Mouse (Mus musculus) embryonic facial prominence, embryonic 11.5 days (tissue): Measurements from ENCODE around the gene Slc4a1ap. TPM values are rescaled to one million over a fixed set of nuclear protein-coding genes. Genes with fewer than 3 reads are reported as not detected.
"Not testable (repeated sequence)": the region's sequence is repeated elsewhere in the genome, so short reads cannot be mapped to it uniquely, and the experiment has no call there.

Experiments
- ATAC-seq: fragments of 200-750 bp; cut with Nextera tagmentation; replicated peaks from 2 replicates; pipeline ENCODE4 v1.8.0; 2017; ENCODE audit warnings: low read depth; ENCODE audit not compliant: insufficient number of reproducible peaks, low FRiP score, low TSS enrichment
- DNase-seq: peaks from one replicate; pipeline ENCODE4 v3.0.0-alpha.2; 2015; ENCODE audit warnings: low spot score
- H3K27ac ChIP-seq: fragments of 300-500 bp; sonication (generic); replicated peaks from 2 replicates; pipeline ENCODE4 v1.5.1; 2014; ENCODE audit warnings: mild to moderate bottlenecking, low read depth, low read length, control low read depth
- H3K27me3 ChIP-seq: fragments of 300-500 bp; sonication (generic); 2 replicates; pipeline ENCODE4 v1.6.1; 2014; ENCODE audit warnings: mild to moderate bottlenecking, low read length, moderate library complexity, mixed read lengths; ENCODE audit not compliant: control insufficient read depth, insufficient read depth
- H3K36me3 ChIP-seq: fragments of 300-500 bp; sonication (generic); replicated peaks from 2 replicates; pipeline ENCODE4 v1.6.1; 2014; ENCODE audit warnings: low read depth, mild to moderate bottlenecking, low read length, moderate library complexity, mixed read lengths; ENCODE audit not compliant: control insufficient read depth, insufficient read depth
- H3K4me1 ChIP-seq: fragments of 300-500 bp; sonication (generic); 2 replicates; pipeline ENCODE4 v1.6.1; 2014; ENCODE audit warnings: low read length, mixed read lengths; ENCODE audit not compliant: control insufficient read depth, insufficient read depth
- H3K4me2 ChIP-seq: fragments of 300-500 bp; sonication (generic); 2 replicates; pipeline ENCODE4 v1.6.1; 2014; ENCODE audit warnings: low read depth, mild to moderate bottlenecking, control low read depth, low read length, moderate library complexity
- H3K4me3 ChIP-seq: fragments of 300-500 bp; sonication (generic); 2 replicates; pipeline ENCODE4 v1.5.1; 2014; ENCODE audit warnings: low read depth, low read length, control low read depth
- H3K9ac ChIP-seq: fragments of 300-500 bp; sonication (generic); replicated peaks from 2 replicates; pipeline ENCODE4 v1.6.1; 2014; ENCODE audit warnings: mild to moderate bottlenecking, control low read depth, low read length
- H3K9me3 ChIP-seq: fragments of 300-500 bp; sonication (generic); replicated peaks from 2 replicates; pipeline ENCODE4 v1.6.1; 2016; ENCODE audit warnings: mild to moderate bottlenecking, low read length, inconsistent platforms, mixed read lengths; ENCODE audit not compliant: control insufficient read depth
- WGBS: fragments of 180-500 bp; shearing (Covaris S2); extraction: QIAGEN DNeasy Blood & Tissue Kit; methylation state at CpG from one replicate; pipeline ENCODE4 v1.1.7; 2014; 5-methylcytosine and 5-hydroxymethylcytosine counted together
- polyA plus RNA-seq: library from polyadenylated mRNA; unstranded; fragments of >200 nt; fragmentation: Nextera tagmentation; extraction: Ambion mirVana; gene quantifications from 2 replicates; pipeline ENCODE4 v1.2.1, GENCODE M21; 2014

The Slc4a1ap gene
- polyA plus RNA-seq, 1 experiment from 2014 or later = 26.2 TPM

- Histone ChIP-seq H3K4me1 (no peaks in the 10 kb centered on the region), H3K27ac (no peak overlapping the region), H3K4me2 (no peak overlapping the region), H3K36me3 (peaks cover 19% of the 10 kb centered on the region), H3K4me3 (no peak overlapping the region), H3K9me3 (no peaks in the 10 kb centered on the region), H3K9ac (no peak overlapping the region), H3K27me3 (no peaks in the 10 kb centered on the region)
- no peak for DNase-seq
- 91% methylated on average over 10 of the region's 10 CpGs for WGBS
- ATAC-seq = no peak
Observed at GRCm38 (mm10) chr5:31504843-31505242, 22.0 kb upstream of the Slc4a1ap start.

GRCm38 (mm10) chr5:31512481-31512880 lies 14.3 kb upstream of the Slc4a1ap start:
- Histone ChIP-seq H3K9me3 (no peaks in the 10 kb centered on the region), H3K4me3 (no peak overlapping the region), H3K27me3 (no peaks in the 10 kb centered on the region), H3K27ac (no peak overlapping the region), H3K4me1 (no peaks in the 10 kb centered on the region), H3K9ac (no peak overlapping the region), H3K4me2 (no peak overlapping the region), H3K36me3 (peaks cover 8% of the 10 kb centered on the region)
- 76% methylated on average over 1 of the region's 1 CpGs for WGBS
- no peak for DNase-seq
- ATAC-seq = no peak

- WGBS = 92% methylated on average over 6 of the region's 6 CpGs
- H3K36me3 ChIP-seq = peaks cover 9% of the 10 kb centered on the region
Observed at GRCm38 (mm10) chr5:31520556-31520955, 6.2 kb upstream of the Slc4a1ap start.

GRCm38 (mm10) chr5:31527117-31527680 lies 404 bp downstream of the Slc4a1ap start:
- H3K4me2 ChIP-seq = peak overlapping the region; percentile 87
- H3K36me3 ChIP-seq = peaks cover 2% of the 10 kb centered on the region
- WGBS = 3% methylated on average over 40 of the region's 40 CpGs
- 0 out of 2 replicates have a peak, but pooled peaks have one; percentile 39 for ATAC-seq
- peak overlapping the region; percentile 78 for H3K9ac ChIP-seq
- no peaks in the 10 kb centered on the region for H3K4me1 ChIP-seq
- H3K27me3 ChIP-seq = no peaks in the 10 kb centered on the region
- DNase-seq = no peak
- peak overlapping the region; percentile 93 for H3K4me3 ChIP-seq
- H3K27ac ChIP-seq = 0 out of 2 replicates have a peak overlapping the region, but pooled peaks have one; percentile 68
- no peaks in the 10 kb centered on the region for H3K9me3 ChIP-seq

More at GRCm38 (mm10) chr5:31520556-31520955, 6.2 kb upstream of the Slc4a1ap start:
- Histone ChIP-seq H3K9ac (no peak overlapping the region), H3K4me3 (no peak overlapping the region), H3K9me3 (no peaks in the 10 kb centered on the region), H3K4me2 (no peak overlapping the region), H3K4me1 (no peaks in the 10 kb centered on the region), H3K27me3 (no peaks in the 10 kb centered on the region), H3K27ac (no peak overlapping the region)
- DNase-seq = no peak
- no peak for ATAC-seq

- not testable (repeated sequence) for DNase-seq, H3K4me1 ChIP-seq, ATAC-seq, H3K9me3 ChIP-seq, H3K27me3 ChIP-seq, H3K36me3 ChIP-seq
- peak within 1 kb of the TSS; percentile 93 for H3K4me3 ChIP-seq
- H3K27ac ChIP-seq = peak within 1 kb of the TSS; percentile 68; the same call in 1 of the 2 replicates
- H3K4me2 ChIP-seq = peak within 1 kb of the TSS; percentile 87
- 79% methylated on average over 11 of the region's 11 CpGs for WGBS
- H3K9ac ChIP-seq = peak within 1 kb of the TSS; percentile 78
Observed at GRCm38 (mm10) chr5:31527707-31528106, 912 bp downstream of the Slc4a1ap start, which contains the start of gene Supt7l. Supt7l (minus strand) TSS chr5:31527807.

- ATAC-seq = no peak
- H3K27ac ChIP-seq = no peak overlapping the region
- no peak overlapping the region for H3K4me3 ChIP-seq
- no peak overlapping the region for H3K9ac ChIP-seq
- DNase-seq = no peak
- peaks cover 2% of the 10 kb centered on the region for H3K36me3 ChIP-seq
- H3K4me1 ChIP-seq = no peaks in the 10 kb centered on the region
- whole genome bisulfite sequencing = 65% methylated on average over 2 of the region's 2 CpGs
- no peaks in the 10 kb centered on the region for H3K9me3 ChIP-seq
- H3K27me3 ChIP-seq = no peaks in the 10 kb centered on the region
- no peak overlapping the region for H3K4me2 ChIP-seq
Observed at GRCm38 (mm10) chr5:31528560-31528959, 1.8 kb downstream of the Slc4a1ap start.

- H3K4me2 ChIP-seq = no peak overlapping the region
- no peak for ATAC-seq
- no peak overlapping the region for H3K9ac ChIP-seq
- peaks cover 2% of the 10 kb centered on the region for H3K36me3 ChIP-seq
- no peaks in the 10 kb centered on the region for H3K27me3 ChIP-seq
- no peaks in the 10 kb centered on the region for H3K9me3 ChIP-seq
- 92% methylated on average over 2 of the region's 2 CpGs for WGBS
- no peak overlapping the region for H3K27ac ChIP-seq
- no peak overlapping the region for H3K4me3 ChIP-seq
- H3K4me1 ChIP-seq = no peaks in the 10 kb centered on the region
- peak; percentile 7 for DNase-seq
Observed at GRCm38 (mm10) chr5:31535228-31535627, 8.4 kb downstream of the Slc4a1ap start.

- Histone ChIP-seq H3K4me1 (no peaks in the 10 kb centered on the region), H3K36me3 (no peaks in the 10 kb centered on the region; the same call in 1 of the 2 replicates), H3K27ac (no peak overlapping the region), H3K4me3 (no peak overlapping the region), H3K9ac (no peak overlapping the region), H3K9me3 (no peaks in the 10 kb centered on the region), H3K4me2 (no peak overlapping the region), H3K27me3 (no peaks in the 10 kb centered on the region)
- 43% methylated on average over 1 of the region's 1 CpGs for WGBS
- no peak for ATAC-seq
- DNase-seq = no peak
Observed at GRCm38 (mm10) chr5:31559401-31559800, 32.6 kb downstream of the Slc4a1ap start.
